Mouse (Mus musculus): ENCODE data around the gene Cadm2.

DNA sequence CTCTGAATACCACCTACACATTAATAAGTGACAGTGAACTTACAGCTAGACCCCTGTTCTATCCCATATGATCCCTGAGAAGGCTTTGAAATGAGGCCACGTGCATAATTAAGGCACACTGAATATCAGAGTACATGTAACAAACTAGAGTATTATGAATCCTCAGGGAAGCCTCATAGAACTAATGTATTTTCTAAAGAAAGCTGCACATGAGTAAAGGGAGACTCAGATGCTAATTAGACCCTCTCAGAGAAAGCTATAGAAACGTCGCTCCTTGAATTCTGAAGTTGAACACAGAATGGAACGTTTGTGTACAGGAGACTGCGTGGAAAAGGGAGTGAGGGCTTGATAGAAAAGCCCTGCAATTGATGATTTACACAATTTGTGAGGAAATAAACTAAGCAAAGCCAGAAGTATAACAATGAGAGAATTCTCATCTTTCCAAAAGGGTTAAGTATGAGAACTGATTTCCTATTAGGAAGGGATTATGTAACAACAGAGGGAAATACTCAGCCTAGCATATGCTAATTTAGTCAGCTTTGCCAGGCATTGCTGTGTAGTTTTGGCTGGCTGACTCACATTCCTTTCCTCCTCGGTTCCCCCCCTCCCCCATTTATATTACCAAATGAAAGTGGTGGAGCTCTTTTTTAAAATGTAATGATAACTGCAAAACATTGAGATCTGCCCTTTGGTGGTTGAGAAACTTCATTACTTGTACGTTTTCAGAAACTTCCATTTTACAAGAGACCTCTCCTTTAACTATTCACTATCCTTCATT is 9.6 kb downstream of the Cadm2 start:
- TF ChIP-seq CTCF (IDR thresholded peaks at IDR 0.05; ENCODE audit: borderline replicate concordance, control insufficient read depth, extremely low read depth, insufficient read depth, low read length, poor library complexity) (no peak), POLR2A (IDR thresholded peaks at IDR 0.05; ENCODE audit: control insufficient read depth, extremely low read depth, insufficient read depth, low read length, poor library complexity) (no peak)

Data from thymus, adult 2 months (tissue).